Mouse (Mus musculus) lung, postnatal 25 days (tissue): ENCODE results near the gene Pdf.
A peak's percentile ranks its signal among the peaks of the same experiment; 100 is the strongest.

Experiments used
- DNase-seq: peaks from one replicate; pipeline ENCODE4 v3.0.0; 2022; ENCODE audit warnings: low spot score

Pdf gene

DNA sequence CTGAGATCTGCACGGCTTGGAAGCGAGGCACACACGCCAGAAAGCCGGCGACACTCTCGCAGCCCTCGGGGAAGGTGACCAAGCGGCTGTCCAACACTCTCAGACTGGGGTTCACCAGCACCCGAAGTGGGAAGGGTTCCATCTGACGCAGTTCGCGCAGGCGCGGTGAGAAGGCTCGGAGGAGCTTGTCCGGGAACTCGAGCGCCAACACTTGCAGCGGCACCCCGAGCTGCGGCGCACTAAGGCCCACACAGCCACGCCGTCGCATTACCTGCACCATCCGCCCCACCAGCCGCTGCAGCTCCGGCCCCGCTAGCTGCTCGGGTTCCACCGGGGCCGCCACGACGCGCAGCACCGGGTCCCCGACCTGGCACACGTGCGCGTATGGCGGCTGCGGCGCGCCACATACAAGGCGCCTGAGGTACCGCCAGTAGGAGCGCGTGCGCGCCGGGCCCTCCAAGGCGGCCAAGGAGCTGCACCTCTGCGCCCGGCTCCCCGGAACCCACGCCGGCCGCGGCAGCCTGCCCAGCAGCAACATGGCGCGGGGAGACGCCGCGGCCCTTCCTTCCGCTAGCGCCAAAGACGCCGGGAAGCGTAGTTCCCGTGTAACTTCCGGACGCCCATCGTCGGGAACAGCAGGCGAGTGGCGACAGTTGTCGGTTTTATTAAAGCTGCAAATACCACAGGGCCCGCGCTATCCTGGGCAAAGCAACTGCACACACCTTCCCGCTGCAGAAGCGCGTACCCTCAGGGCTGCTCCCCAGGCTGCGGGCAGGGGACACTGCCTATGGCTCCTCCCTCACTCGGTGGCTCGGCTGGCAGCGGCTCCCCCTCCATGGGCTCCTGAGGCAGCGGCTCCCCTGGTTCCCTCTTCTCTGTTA, at the start of gene Pdf:
TSS of gene Pdf (minus strand) at position 554 of the 881 bp plus-strand sequence.
- peak; percentile 78 for DNase-seq

DNA sequence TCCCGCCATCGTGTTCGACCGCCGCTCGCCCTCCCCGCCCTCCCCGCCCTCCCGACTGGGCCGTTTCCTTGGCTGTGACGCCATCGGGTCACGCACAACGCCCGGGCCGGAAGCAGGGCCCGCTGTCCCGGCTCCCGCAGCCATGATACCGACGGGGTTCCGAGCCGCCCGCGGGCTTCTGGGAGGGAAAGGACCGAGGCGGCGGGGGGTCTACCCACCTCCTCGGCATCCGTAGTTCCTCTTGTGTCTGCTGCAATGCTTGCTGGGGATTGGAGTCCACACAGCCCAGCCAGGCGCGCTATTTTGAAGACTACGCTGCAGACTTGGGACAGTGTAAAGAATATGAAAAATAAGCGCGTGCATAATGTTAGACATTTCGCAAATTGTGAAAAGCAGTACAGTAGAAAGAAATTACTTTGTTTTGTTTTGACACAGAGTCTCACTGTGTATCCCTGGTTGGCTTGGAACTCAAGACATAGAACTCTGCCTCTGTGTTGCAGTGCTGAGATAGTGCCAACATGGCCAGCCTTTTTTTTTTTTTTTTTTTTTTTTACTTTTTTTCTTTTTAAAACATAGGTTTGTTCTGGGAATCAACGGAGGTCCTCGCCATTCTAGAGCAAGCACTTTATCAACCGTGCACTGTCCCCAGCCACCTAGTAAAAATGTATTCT, 48.1 kb upstream of the Pdf start, which contains the start of gene Terf2:
TSS of gene Terf2 (minus strand) at position 182 of the 671 bp plus-strand sequence.
- DNase-seq, result peak; percentile 96

DNA sequence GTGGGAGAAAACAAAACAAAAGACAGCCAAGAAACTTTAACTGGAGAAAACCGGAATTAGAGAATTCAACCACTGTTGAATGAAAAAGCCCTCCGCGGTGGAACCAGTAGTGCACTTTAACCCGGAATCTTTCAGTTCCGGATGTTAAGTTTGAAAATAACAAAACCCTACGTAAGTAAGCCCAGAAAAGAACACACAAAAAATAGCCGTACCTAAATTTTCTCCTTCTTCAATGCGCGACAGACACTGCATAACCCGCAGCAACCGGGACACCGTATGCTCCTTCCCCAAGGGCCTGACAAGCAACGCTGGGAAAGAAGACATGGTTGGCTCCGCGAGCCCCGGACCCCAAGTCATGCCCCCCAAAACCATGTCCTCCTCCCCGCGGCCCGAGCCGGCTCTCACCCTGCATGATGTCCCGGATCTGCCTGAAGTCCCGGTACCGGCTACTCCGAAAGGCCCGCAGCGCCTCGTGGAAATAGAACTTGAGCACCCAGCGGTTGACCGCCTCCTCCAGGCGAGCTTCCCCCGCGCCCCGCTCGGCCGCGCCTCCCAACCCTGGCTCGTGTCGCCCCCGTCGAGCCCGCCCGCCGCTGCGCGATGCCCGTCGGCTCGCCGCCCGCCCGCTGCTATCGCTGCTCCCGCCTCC, 47.4 kb upstream of the Pdf start:
- no peak for DNase-seq

DNA sequence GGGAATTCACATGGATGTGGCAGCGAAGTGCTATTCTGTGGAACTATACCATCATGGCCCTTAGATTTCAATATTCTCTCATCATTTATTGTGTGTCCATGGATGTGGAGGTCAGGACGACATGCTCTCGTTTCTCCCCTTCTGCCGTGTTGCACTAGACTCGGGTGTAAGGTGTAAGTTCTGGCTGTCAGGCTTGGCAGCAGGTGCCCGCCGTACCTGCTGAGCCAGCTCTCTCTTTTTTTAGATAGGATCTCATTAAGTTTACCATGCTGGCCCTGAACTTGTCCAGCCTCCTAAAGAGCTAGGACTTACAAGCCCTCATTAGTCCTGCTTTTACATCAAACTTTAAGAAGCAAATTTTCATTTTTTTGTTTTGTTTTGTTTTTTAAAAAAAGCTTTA, 42.1 kb upstream of the Pdf start:
- DNase-seq, result no peak

DNA sequence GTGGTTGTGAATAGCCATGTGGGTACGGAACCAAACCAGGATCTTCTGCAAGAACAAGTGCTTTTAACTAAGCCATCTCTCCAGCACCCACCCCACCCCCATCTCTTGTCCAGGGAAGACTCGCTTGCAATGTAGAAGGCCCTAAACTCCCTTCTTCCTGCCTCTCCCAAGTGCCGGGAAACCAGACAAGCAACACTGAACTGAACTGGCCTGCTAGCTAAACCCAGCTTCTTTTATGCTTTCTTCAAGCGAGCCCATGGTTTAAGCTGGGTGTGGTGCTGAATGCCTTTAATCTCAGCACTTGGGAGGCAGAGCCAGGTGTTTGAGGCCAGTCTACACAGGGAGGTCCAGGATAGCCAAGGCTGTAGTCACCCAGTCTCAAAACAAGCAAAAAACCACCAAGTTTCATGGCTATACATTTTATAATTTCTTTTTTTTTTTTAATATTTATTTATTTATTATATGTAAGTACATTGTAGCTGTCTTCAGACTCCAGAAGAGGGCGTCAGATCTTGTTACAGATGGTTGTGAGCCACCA, 40.2 kb upstream of the Pdf start:
- DNase-seq, result no peak

DNA sequence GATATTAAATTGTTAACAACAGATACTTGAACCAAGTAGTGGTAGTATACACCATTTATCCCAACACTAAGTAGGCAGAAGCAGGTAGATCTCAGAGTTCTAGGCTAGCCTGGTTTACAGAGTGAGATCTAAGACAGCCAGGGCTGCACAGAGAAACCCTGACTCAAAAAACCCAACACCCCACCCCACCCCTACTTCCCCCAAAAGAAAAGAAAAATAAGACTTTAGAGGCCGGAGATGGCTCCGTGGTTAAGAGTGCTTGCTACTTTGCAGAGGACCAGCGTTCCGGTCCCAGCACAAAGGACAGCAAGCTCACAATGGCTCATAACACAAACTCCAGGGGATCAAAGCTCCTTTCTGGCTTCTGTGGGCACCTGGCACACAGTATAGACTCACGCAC, 37.6 kb upstream of the Pdf start:
- no peak for DNase-seq

DNA sequence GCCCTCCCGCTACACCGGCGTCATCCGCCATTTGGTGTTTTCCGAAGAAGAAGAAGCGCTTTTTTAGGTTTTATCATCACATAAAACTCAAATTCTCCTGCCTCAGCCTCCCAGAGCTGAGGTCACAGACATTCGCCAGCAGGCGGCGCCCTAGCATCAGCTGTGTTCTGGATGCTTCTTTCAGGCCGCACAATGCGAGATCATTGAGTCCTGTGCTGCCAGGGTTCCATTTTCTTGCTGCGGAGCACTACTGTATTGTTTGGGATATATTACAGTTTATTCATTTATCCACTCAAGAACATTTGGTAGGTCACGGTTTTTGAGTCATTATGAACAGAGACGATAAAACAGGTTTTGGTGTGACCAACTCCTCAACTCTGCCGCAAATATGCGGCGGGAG, 36.9 kb upstream of the Pdf start:
- no peak for DNase-seq

DNA sequence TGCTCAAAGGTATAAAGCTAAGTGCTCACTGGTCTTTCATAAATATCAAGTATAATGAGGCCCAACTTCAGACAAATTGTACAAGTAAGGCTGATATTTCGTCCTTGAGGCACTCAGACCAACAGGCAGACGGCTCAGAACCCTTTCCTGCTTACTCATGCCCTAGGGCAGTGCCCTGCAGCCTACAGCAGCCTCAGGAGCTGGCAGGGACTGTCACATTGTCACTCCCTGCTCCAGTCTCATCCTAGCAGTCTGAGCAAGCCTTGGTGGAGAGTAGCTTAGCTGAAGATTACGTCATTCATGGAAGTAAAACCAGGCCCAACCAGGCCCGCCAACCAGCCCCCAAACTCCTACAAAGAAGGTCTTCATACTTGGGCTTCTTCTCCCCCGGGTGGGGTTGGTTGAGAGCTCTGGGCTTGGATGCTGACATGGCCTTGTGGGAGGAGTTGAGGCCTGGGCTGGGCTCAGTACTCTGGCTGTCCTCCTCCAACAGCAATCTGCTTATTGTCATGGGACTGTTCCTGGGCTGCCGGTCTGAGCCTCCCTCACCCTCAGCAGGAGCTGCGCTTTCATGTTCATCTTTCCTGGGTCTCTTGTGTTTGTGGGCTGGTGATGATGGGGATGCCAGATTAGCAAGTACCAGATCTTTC, 27.9 kb upstream of the Pdf start:
- no peak for DNase-seq

DNA sequence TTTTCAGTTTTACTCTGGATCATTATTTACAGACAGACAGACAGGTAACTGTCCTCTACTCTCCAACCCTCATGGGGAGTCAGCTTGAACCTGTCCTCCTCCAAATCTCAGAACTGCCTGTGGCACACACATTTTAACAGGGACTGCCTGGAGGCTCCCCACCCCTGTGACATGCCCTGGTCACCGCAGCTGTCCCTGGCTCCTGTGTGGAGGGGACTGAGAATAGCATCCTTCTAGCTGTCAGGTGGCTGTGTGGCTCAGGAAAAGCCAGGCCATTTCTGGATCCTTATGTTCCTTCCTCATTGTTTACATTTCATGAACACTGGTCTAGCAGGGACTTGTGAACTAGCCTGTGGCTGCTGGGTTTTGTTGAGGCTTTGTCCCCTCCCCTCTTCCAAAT, 25.7 kb upstream of the Pdf start:
- DNase-seq, result no peak

DNA sequence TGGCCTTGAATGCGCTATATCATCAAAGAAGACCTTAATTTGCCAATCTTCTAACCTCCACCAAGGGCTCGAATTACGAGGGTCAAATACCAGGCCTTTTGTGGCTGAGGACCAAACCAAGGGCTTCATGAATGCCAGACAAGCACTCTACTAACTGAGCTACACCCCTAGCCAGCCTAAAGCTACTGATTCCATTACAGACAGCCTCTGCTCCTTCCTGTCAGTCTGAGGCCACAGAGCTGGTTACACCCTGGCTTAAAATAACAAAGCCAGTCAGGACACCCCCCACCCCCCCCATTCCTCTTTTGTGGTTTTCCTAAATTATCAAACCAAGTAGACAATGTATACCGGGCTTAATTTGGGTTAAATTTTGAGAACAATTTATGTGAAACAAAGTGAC, 25.3 kb upstream of the Pdf start:
- no peak for DNase-seq

DNA sequence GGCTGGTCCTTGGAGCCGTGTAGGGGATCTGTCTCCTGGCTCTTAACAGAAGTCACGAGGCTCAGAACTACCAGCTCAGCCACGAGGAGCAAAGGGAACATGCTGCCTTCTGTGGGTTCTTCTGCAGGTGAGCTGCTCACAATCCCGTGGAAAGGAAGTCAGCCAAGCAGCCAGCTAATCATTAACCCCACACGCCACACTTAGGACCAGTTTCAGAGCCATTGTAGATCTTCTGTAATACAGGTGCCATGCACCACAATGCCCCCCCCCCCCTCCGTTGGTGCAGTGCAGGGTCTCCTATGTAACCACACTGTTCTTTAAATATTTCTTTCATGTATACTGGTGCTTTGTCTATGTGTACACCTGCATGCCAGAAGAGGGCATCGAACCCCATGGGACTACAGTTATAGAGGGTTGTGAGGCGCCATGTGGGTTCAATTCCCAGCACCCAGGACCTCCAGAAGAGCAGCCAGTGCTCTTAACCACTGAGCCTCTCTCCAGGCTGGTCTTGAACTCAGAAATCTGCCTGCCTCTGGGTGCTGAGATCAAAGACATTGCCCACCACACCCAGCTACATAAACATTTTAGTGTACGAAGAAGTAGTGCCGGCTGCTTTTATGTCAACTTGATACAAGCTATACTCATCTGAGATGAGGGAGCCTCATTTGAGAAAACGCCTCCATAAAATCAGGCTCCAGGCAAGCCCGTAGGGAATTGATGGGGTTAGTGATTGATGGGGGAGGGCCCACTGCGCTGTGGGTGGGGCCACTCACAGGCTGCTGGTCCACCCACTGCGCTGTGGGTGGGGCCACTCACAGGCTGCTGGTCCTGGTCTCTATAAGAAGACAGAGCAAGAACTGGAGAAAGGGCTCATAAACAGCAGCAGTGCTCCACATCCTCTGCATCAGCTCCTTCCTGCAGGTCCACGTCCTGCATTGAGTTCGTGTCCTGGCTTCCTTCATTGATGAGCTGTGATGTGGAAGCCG, 17.4 kb upstream of the Pdf start, which contains the start of gene Tmed6:
TSS of gene Tmed6 (minus strand) at position 134 of the 986 bp plus-strand sequence.
- DNase-seq, result peak; percentile 43

DNA sequence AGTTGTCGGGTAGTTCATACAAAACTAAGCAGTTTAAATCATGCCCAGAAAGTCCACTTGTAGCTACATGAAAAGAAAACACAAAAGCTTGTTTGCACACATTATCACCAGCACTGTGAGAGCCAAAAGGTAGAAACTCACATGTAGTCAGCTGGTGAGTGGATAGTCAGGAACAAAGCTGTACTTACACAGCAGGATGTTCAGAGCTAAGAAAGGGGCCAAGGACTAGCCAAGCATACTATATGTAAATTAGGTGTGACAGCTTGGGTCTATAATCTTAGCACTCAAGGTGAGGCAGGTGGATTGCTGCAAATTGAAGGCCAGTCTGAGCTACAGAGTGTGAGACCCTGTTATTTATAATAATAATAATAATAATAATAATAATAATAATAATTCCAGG, 14.2 kb upstream of the Pdf start:
- no peak for DNase-seq

DNA sequence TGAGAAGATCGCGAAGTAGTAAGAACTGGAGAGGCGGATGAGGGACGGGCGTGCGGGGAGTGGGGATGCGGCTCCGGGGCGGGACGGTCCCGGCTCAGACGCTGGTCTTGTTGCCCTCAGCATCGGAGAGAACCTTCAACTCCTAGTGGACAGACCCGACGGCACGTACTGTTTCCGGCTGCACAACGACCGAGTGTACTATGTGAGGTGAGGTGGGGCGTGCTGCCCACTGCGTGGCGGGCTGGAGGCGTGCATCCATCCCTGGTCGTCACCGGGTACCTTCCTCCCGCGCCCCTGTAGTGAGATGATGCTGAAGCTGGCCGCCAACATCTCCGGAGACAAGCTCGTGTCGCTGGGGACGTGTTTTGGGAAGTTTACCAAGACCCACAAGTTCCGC, 8.6 kb upstream of the Pdf start:
- no peak for DNase-seq

DNA sequence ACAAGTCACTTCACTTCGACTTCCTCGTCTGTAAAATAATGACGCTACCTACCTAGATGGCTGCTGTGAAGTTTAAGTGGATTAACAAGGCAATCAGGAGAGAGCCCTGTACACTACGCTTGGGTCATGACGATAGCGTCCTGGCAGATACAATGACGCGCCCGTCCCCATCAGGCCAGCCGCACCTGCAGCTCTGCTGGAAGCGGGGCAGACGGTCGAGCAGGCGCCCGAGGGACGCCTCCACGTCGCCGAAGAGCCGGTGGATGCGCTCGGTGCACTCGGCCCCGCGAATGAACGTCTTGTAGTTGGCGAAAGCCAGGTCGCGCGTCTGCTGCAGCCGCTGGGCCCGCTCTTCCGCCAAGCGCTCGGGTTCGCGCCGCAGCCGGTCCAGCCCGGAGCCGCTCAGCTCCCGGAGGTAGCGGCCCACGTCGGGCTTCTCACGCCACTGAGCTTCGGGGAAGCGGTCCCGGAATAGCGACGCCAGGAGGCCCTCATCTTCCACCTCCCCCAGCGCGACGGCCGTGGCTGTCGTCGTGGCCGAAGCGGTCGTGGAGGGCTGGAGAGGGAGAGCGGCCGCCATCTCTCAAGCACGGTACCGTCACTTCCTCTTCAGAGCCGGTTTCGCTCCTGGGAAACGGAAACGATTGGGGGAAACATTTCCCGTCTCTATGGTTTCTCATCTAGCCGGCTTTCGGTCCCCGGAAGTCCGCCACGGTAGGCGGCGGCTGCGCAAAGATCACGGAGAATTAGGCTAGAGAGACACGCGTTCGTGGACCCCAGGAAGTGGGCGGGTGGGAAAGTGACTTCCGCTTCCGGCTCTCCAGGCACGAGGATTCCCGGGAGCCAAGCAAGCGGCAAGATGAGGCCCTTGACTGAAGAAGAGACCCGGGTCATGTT, 7.9 kb upstream of the Pdf start, which contains the start of the genes Cog8 and Nip7:
TSS of gene Cog8 (minus strand) at position 614 of the 897 bp plus-strand sequence.
TSS of gene Nip7 (plus strand) at position 802 of the 897 bp plus-strand sequence.
- peak; percentile 98 for DNase-seq

DNA sequence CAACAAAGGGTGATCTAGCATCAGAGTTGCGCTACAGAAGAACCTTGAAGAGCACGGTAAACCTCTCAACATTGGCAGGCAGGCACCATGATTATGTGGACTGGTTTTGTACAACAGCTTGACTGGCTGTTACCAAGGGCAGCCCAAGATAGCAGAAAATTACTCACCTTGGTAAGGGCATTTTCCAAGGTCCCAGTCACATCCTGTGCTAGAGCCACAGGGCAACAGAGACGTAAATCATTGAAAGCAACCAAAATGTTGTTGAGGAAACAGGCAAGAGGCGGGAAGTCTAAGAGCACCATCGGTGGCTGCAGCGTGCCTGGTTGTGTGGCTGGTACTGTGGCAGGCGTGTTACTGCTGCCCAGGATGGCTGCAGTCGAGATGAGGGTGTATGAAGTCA, 3.6 kb upstream of the Pdf start:
- no peak for DNase-seq

DNA sequence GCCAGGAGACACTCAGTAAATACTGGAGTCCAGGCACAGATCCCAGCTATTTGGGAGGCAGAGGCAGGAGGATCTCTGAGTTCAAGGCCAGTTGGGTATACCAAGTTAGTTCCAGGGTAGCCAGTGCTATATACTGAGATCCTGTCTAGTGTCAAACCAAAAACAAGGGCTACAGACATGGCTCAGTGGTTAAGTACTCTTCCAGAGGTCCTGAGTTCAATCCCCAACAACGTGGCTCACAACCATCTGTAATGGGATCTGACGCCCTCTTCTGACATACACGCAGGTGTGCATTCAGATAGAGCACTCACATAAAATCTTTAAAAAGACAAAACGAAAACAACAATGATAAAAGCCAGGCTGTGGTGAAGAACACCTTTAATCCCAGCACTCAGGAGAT, 1.1 kb upstream of the Pdf start:
- no peak for DNase-seq

DNA sequence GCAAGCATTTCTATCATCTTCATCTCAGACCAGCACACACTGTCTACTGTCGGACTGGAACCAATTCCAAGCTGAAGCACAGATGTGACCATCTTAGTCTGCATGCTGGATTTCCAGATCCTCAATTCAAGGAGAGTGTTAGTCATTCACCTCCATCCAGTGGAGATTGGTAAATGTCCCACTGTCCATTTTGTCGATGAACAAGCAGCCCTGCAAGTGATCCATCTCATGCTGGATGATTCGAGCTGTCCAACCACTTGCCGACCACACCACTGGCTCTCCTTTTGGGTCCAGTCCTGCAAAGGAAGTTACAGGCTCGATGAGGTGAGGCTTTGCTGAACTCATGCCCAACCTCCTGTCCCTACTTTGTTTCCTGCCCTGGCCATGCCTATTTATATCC, 1.4 kb downstream of the Pdf start:
- DNase-seq, result no peak

DNA sequence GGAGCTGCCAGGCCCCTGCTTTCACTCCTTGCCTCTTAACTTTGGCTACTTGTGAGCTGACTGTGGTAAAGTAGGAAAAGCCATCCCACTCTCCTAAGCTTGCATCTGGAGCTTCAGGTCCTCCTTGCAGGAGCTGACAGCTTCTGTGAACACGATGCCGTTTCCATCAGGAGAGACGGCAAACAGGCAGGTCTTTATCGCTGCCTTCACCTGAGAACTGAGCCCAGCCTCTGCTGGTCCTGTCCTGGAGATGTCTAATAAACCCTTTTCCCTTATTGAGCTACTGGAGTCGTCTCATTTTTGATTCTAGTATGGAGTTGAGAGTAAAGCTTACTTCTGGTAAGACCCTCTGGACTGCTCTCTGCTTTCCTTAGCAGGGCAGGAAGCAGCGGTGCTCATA, 2.9 kb downstream of the Pdf start:
- DNase-seq, result no peak

DNA sequence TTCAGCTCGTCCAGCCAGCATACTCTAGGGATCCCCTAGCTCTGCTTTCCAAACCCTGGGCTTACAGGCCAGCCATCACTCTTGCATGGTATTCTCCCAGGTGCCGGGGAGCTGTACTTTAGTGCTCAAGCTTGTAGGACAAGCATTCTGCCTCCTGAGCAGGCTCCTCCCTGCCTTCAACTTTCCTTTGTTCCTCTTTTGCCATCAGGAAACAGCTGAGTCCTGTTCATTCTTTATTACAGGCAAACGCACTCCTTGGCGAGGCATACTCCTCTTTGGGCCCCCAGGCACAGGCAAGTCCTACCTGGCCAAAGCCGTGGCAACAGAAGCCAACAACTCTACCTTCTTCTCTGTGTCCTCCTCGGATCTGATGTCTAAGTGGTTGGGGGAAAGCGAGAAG, 7.8 kb downstream of the Pdf start:
- DNase-seq, result no peak

DNA sequence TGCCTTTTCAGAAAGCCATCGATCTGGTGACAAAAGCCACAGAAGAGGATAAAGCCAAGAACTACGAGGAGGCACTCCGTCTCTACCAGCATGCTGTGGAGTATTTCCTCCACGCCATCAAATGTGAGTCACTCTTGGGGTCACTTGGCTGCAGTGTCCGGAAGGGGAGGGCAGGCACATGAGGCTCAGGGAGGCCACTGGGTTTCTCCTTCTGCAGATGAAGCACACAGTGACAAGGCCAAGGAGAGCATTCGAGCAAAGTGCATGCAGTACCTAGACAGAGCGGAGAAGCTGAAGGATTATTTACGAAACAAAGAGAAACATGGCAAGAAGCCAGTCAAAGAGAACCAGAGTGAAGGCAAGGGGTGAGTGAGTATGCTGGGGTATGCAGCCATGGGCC, 11.8 kb downstream of the Pdf start:
- DNase-seq, result no peak
